Mouse (Mus musculus): ENCODE measurements around the gene Camta1.

- TF ChIP-seq CTCF (conservative IDR thresholded peaks at IDR 0.05; ENCODE audit: low read length) (peak; percentile 56), POU5F1 (IDR thresholded peaks at IDR 0.05; ENCODE audit: borderline replicate concordance, low read length) (no peak), NANOG (IDR thresholded peaks at IDR 0.05; ENCODE audit: borderline replicate concordance, low read length) (no peak)
Measured at GRCm38 (mm10) chr4:151073108-151073744, 788.5 kb downstream of the Camta1 start.
